Mouse (Mus musculus) cortical plate, adult 2 months (tissue): ENCODE measurements at regions not wholly inside any gene's neighbourhood (a gene's known extent, or its start where the extent isn't known, plus 50 kb on each side); places are given as distances from the start of the nearest gene placed in this dataset.

Experiments used
- CTCF ChIP-seq: fragments of 200-500 bp; IDR thresholded peaks from 2 replicates; pipeline ENCODE4 v1.5.1; 2011; ENCODE audit warnings: mild to moderate bottlenecking, control low read depth, low read length; ENCODE audit not compliant: insufficient read depth; ENCODE audit errors: extremely low read depth
- POLR2A ChIP-seq: fragments of 200-500 bp; IDR thresholded peaks from 2 replicates; pipeline ENCODE4 v1.6.1; 2011; ENCODE audit warnings: mild to moderate bottlenecking, low read length, control low read depth; ENCODE audit not compliant: insufficient read depth; ENCODE audit errors: extremely low read depth

- no peak for TF ChIP-seq POLR2A
- no peak for TF ChIP-seq CTCF
Observed at GRCm38 (mm10) chr19:30306919-30307318, 74.2 kb downstream of the Mbl2 start.
